Mouse (Mus musculus) thymus, adult 2 months (tissue): ENCODE results near the gene Ccr10. TPM values are rescaled to one million over a fixed set of nuclear protein-coding genes. Genes with fewer than 3 reads are reported as not detected.
A peak's percentile ranks its signal among the peaks of the same experiment; 100 is the strongest.

Experiments
- DNase-seq: peaks from one replicate; pipeline ENCODE4 v3.0.0; 2021
- H3K27ac ChIP-seq: fragments of 200-500 bp; 2 replicates; pipeline ENCODE4 v1.5.1; 2012; ENCODE audit warnings: low read length, control low read depth; ENCODE audit not compliant: control insufficient read depth, insufficient read depth
- H3K27me3 ChIP-seq: fragments of 200-500 bp; 2 replicates; pipeline ENCODE4 v1.6.1; 2012; ENCODE audit warnings: mild to moderate bottlenecking, low read length, moderate library complexity, mixed read lengths; ENCODE audit not compliant: control insufficient read depth, insufficient read depth
- H3K36me3 ChIP-seq: fragments of 200-500 bp; 2 replicates; pipeline ENCODE4 v1.6.1; 2012; ENCODE audit warnings: mild to moderate bottlenecking, low read length, moderate library complexity; ENCODE audit not compliant: control insufficient read depth, insufficient read depth
- H3K4me1 ChIP-seq: fragments of 200-500 bp; replicated peaks from 2 replicates; pipeline ENCODE4 v1.6.1; 2012; ENCODE audit warnings: low read length; ENCODE audit not compliant: control insufficient read depth, insufficient read depth
- H3K4me3 ChIP-seq: fragments of 200-500 bp; 2 replicates; pipeline ENCODE4 v1.5.1; 2012; ENCODE audit warnings: mild to moderate bottlenecking, low read length, control low read depth, moderate library complexity; ENCODE audit not compliant: control insufficient read depth, insufficient read depth
- CTCF ChIP-seq: fragments of 200-500 bp; IDR thresholded peaks from 2 replicates; pipeline ENCODE4 v1.5.1; 2012; ENCODE audit warnings: mild to moderate bottlenecking, control low read depth, low read length, moderate library complexity, borderline replicate concordance; ENCODE audit not compliant: control insufficient read depth, poor library complexity, insufficient read depth; ENCODE audit errors: extremely low read depth
- POLR2A ChIP-seq: fragments of 200-500 bp; IDR thresholded peaks from 2 replicates; pipeline ENCODE4 v1.6.1; 2012; ENCODE audit warnings: mild to moderate bottlenecking, low read length, control low read depth, moderate library complexity; ENCODE audit not compliant: control insufficient read depth, poor library complexity, insufficient read depth; ENCODE audit errors: extremely low read depth
- WGBS: fragments of 180-500 bp; shearing (Covaris S2); methylation state at CpG from one replicate; pipeline ENCODE4 v1.1.7; 2018; 5-methylcytosine and 5-hydroxymethylcytosine counted together
- polyA plus RNA-seq: library from polyadenylated mRNA; depleted of rRNA; stranded (reverse); fragments of >200 nt; gene quantifications from 2 replicates; pipeline ENCODE4 v1.2.3, GENCODE M21; 2012

The Ccr10 gene
- polyA plus RNA-seq, 1 experiment, result 3.9 TPM

DNA sequence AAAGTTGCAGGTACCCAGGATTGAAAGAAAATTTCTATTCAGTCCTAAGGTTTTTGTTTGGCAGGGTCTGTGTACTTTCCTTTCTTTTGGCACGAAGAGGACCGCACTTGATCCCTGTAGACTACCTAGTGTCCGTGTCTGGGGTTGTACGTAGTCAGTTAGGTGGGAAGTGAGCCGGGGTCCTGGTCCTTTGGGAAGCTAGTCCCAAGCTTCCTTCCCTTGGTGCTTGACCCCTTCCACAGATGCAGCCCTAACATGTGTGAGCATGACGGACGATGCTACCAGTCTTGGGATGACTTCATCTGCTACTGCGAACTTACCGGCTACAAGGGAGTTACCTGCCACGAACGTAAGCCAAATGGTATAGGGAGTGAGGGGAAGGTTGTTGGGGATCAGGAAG lies 6.7 kb upstream of the Ccr10 start:
- no peak overlapping the region for H3K27ac ChIP-seq
- 96% methylated on average over 11 of the region's 11 CpGs for WGBS
- H3K4me1 ChIP-seq, result peaks cover 3% of the 10 kb centered on the region
- no peaks in the 10 kb centered on the region for H3K27me3 ChIP-seq
- no peaks in the 10 kb centered on the region for H3K36me3 ChIP-seq
- TF ChIP-seq CTCF (no peak), POLR2A (no peak)
- no peak overlapping the region for H3K4me3 ChIP-seq
- no peak for DNase-seq

DNA sequence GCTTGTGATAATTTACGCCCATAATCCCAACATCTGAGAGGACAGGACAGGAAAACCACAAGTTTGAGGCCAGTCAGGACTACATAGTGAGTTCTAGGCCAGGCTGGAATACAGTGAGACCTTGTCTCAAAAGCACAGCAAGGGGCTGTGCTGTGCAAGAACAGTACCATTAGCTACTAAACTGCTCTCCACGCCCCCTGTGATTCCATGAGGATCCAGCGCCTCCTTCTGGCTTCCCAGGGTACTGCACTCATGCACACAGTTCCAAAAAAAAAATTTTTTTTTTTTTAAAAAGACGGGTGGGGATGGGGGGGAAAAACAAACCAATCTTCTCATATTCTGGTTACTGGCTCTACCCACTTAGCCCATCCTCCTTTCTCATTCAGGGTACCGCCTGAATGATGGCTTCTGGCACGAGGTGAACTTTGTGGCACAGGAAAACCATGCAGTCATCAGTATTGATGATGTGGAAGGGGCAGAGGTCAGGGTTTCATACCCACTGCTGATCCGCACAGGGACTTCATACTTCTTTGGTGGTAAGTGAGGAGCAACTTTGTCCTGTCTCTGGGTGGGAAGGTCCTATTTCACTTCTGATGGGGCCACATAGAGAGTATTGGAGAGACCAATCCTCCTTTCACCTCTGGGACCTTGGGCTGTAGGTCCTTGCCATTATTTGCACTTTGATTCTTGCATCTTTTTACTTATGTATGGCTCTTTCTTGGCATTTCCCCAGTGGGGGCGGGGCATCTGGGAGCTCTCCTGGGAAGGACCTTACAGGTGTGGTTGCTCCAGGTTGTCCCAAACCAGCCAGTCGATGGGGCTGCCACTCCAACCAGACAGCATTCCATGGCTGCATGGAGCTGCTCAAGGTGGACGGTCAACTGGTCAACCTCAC lies 5.8 kb upstream of the Ccr10 start:
- H3K27me3 ChIP-seq, result peaks cover 7% of the 10 kb centered on the region; the same call in 1 of the 2 replicates
- no peak for TF ChIP-seq POLR2A
- TF ChIP-seq CTCF, result no peak
- WGBS, result 46% methylated on average over 10 of the region's 10 CpGs
- no peak overlapping the region for H3K4me3 ChIP-seq
- H3K4me1 ChIP-seq, result peaks cover 7% of the 10 kb centered on the region
- peak; percentile 34 for DNase-seq
- no peaks in the 10 kb centered on the region for H3K36me3 ChIP-seq
- no peak overlapping the region for H3K27ac ChIP-seq

DNA sequence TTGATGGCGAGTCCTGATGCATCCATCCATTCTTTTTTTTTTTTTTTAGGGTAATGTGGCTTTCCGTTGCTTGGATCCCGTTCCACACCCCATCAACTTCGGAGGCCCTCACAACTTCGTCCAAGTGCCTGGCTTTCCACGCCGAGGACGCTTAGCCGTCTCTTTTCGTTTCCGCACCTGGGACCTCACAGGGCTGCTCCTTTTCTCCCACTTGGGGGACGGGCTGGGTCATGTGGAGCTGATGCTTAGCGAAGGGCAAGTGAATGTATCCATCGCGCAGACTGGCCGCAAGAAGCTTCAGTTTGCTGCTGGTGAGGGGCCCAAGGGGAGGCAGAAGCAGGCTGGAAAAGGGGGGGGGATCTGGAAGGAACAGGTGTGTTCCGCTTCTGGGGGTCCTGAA lies 5.0 kb upstream of the Ccr10 start:
- Histone ChIP-seq H3K4me3 (no peak overlapping the region), H3K27ac (no peak overlapping the region), H3K4me1 (peaks cover 9% of the 10 kb centered on the region), H3K27me3 (peaks cover 9% of the 10 kb centered on the region; the same call in 1 of the 2 replicates), H3K36me3 (no peaks in the 10 kb centered on the region)
- no peak for DNase-seq
- TF ChIP-seq POLR2A, result no peak
- no peak for TF ChIP-seq CTCF
- 88% methylated on average over 17 of the region's 17 CpGs for WGBS

DNA sequence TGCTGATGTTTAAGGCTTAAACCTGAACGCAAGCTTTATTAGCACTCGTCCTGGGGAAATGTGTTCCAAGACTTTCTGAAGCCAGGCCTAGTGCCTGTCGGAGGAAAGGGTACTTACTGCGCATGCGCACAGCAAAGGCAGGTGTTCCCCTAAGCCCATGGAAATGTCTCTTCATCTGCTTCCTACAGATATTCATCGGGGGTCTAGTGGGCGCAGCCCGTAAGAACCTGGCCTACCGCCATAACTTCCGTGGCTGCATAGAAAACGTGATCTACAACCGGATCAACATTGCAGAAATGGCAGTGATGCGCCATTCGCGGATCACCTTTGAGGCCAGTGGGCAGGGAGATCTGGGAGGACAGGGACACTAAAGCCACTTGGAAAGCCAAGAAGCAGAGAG lies 4.1 kb upstream of the Ccr10 start:
- peaks cover 10% of the 10 kb centered on the region for H3K4me1 ChIP-seq
- no peaks in the 10 kb centered on the region for H3K36me3 ChIP-seq
- no peak for DNase-seq
- no peak overlapping the region for H3K27ac ChIP-seq
- peaks cover 9% of the 10 kb centered on the region; the same call in 1 of the 2 replicates for H3K27me3 ChIP-seq
- no peak overlapping the region for H3K4me3 ChIP-seq
- TF ChIP-seq CTCF (no peak), POLR2A (no peak)
- 91% methylated on average over 15 of the region's 15 CpGs for WGBS

DNA sequence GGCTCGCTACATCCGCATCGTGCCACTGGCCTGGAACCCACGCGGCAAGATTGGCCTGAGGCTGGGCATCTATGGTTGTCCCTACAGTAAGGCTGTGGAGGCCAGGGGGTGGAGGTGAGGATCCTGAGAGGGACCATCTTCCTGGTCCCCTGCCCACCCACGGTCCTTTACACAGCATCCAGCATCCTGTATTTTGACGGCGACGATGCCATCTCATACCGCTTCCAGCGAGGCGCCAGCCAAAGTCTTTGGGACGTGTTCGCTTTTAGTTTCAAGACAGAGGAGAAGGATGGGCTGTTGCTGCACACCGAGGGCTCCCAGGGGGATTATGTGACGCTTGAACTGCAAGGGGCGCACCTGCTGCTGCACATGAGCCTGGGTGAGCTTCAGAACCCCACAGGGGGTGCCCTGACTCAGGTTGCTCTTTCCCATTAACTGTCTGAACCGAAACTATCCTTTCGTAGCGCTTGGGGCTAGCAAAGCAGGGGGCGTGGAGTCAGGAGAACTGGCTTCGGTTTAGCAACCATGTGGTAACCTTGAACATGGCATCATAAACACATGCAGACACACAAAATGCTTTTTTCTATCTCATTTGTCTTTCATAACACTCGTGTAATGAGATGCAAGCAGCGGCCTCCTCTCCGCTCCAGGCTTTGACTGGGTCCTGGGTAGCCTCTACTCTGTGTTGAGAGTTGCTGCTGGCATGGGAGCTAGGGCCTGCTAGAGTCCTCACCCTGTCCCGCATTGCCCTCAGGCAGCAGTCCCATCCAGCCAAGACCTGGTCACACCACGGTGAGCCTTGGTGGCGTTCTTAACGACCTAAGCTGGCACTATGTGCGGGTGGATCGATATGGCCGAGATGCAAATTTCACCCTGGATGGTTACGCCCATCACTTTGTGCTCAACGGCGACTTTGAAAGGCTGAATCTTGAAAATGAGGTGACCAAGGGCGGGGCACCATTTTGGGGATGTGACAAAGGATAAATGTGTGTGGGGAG lies 3.1 kb upstream of the Ccr10 start:
- WGBS, result 76% methylated on average over 36 of the region's 36 CpGs
- no peak for DNase-seq
- TF ChIP-seq POLR2A (no peak), CTCF (no peak)
- H3K27me3 ChIP-seq, result peaks cover 9% of the 10 kb centered on the region; the same call in 1 of the 2 replicates
- H3K4me1 ChIP-seq, result peaks cover 18% of the 10 kb centered on the region
- no peak overlapping the region for H3K27ac ChIP-seq
- H3K36me3 ChIP-seq, result no peaks in the 10 kb centered on the region
- H3K4me3 ChIP-seq, result no peak overlapping the region
